Mouse (Mus musculus) embryonic fibroblast, embryonic 13.5 days (primary cell): ENCODE data around the gene Prdx6.

Experiments
- CTCF ChIP-seq: IDR thresholded peaks from 2 replicates; pipeline ENCODE4 v1.5.1; 2011; ENCODE audit warnings: mild to moderate bottlenecking, control low read depth, low read length, moderate library complexity, borderline replicate concordance; ENCODE audit not compliant: insufficient read depth
- POLR2A ChIP-seq: IDR thresholded peaks from 2 replicates; pipeline ENCODE4 v1.6.1; 2011; ENCODE audit warnings: low read depth, mild to moderate bottlenecking, control low read depth, low read length, moderate library complexity

DNA sequence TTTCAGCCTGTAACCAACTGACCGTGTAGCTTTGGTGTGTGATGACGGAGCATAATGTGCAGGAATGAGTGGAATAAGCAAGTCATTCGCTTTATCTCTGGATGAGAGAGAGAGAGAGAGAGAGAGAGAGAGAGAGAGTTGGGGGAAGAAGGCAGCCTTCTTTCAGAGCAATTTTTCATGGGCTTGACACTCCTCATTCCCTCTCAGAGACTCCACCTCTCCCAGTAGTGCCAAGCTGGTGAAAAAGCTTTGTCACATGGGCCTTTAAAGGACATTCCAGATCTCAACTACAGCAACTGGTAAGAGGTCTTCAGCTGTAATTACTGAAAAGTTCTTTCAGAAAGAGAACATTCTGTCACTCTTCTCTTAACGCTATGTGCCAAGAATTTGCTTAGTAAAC is 18.3 kb upstream of the Prdx6 start:
- TF ChIP-seq CTCF (no peak), POLR2A (no peak)
